ENCODE assay signal across 8 mouse cellular contexts in the genomic region with DNA sequence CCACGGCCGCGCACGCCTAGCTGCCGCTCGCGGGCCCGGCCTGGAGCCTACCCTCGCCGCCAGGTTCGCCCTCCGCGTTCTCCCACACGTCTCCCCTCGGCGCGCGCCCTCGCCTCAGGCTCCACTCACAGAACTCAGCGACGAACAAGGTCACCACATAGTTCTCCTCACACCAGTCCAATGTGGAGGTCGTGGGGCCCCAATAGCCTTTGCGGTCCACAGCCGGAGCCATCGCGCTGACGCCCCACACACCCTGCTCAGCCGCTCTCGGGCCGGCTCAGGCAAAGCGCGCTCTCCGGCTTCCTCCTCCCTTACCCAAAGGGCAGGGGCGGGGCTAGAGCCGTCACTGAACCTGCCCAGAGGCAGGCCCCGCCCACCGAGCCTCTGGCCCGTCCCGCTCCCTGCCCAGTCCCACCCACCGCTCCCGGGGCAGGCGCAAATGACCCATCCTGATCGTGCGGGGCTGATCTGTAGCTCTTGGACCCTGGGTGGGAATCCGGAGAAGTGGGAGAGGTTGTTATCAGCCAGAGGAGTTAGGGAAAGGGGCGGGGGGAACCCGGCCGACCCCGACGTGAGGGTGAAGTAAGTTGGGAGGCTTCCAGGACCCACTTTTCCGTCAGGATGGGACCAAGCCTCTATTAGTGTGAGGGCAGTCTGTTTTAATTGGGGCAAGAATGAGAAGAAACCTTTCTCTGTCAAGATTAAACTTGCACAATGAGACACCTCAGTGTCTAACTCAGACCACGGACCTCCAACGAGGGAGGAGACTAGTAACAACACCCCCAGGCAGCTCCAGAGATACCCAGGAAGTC. TPM values are rescaled to one million over a fixed set of nuclear protein-coding genes. Genes with fewer than 3 reads are reported as not detected.
A peak's percentile ranks its signal among the peaks of the same experiment; 100 is the strongest.
DNase-seq lines count a peak whose midpoint lies in the region; ATAC-seq lines count a peak whose summit lies in the region.

No protein-coding gene starts in this region.

- no peaks in the 10 kb centered on the region for H3K9me3 ChIP-seq in forebrain, embryonic 10.5 days
- no peaks in the 10 kb centered on the region for H3K9me3 ChIP-seq in heart, embryonic 16.5 days (replicated peaks; ENCODE audit: control insufficient read depth, low read length)
- no peaks in the 10 kb centered on the region for H3K9me3 ChIP-seq in liver, embryonic 15.5 days (replicated peaks)
- no peaks in the 10 kb centered on the region for H3K9me3 ChIP-seq in neural tube, embryonic 12.5 days

- peaks cover 26% of the 10 kb centered on the region for H3K4me1 ChIP-seq in forebrain, embryonic 10.5 days
- no peaks in the 10 kb centered on the region for H3K4me1 ChIP-seq in heart, embryonic 16.5 days (ENCODE audit: control insufficient read depth, insufficient read depth, low read length)
- H3K4me1 ChIP-seq in liver, embryonic 15.5 days (replicated peaks): peaks cover 30% of the 10 kb centered on the region
- peaks cover 8% of the 10 kb centered on the region for H3K4me1 ChIP-seq in neural tube, embryonic 12.5 days

- under 1% methylated on average over 53 of the region's 53 CpGs for WGBS in forebrain, embryonic 10.5 days
- under 1% methylated on average over 53 of the region's 53 CpGs for WGBS in heart, embryonic 16.5 days
- WGBS in liver, embryonic 15.5 days (ENCODE audit: insufficient replicate concordance): under 1% methylated on average over 53 of the region's 53 CpGs
- under 1% methylated on average over 53 of the region's 53 CpGs for WGBS in neural tube, embryonic 12.5 days

- H3K9ac ChIP-seq in heart, embryonic 16.5 days (ENCODE audit: low read length): peak overlapping the region; percentile 86
- H3K9ac ChIP-seq in liver, embryonic 15.5 days: peak overlapping the region; percentile 94
- H3K9ac ChIP-seq in neural tube, embryonic 12.5 days: peak overlapping the region; percentile 80

- peaks cover 18% of the 10 kb centered on the region; the same call in 1 of the 2 replicates for H3K27me3 ChIP-seq in forebrain, embryonic 10.5 days (ENCODE audit: poor library complexity, severe bottlenecking)
- H3K27me3 ChIP-seq in heart, embryonic 16.5 days (ENCODE audit: control insufficient read depth, insufficient read depth, low read length): no peaks in the 10 kb centered on the region
- H3K27me3 ChIP-seq in liver, embryonic 15.5 days: peaks cover 17% of the 10 kb centered on the region; the same call in 1 of the 2 replicates
- H3K27me3 ChIP-seq in neural tube, embryonic 12.5 days (replicated peaks): no peaks in the 10 kb centered on the region

- H3K4me2 ChIP-seq in heart, embryonic 16.5 days (ENCODE audit: low read depth, low read length): peak overlapping the region; percentile 72
- H3K4me2 ChIP-seq in liver, embryonic 15.5 days: peak overlapping the region; percentile 92
- H3K4me2 ChIP-seq in neural tube, embryonic 12.5 days (replicated peaks): peak overlapping the region; percentile 93

- ATAC-seq in CD4-positive, CD25-positive, alpha-beta regulatory T cell, adult 4 months: peak; percentile 98
- ATAC-seq in heart, embryonic 16.5 days (replicated peaks; ENCODE audit: extremely low read depth, insufficient read depth, low FRiP score): peak; percentile 100
- peak; percentile 98 for ATAC-seq in liver, embryonic 15.5 days (ENCODE audit: insufficient read depth)
- peak; percentile 99 for ATAC-seq in neural tube, embryonic 12.5 days (ENCODE audit: low FRiP score, low read depth)

- DNase-seq in c-Kit-negative CD71-positive TER-119-positive erythroid progenitor cells, embryonic 14.5 days (ENCODE audit: low read depth, low spot score): peak; percentile 94
- DNase-seq in forebrain, embryonic 10.5 days (ENCODE audit: extremely low spot score, low spot score): peak; percentile 94
- peak; percentile 96 to 99 for DNase-seq in kidney, postnatal 36 days
- peak; percentile 76 for DNase-seq in telencephalon, adult 2 months (ENCODE audit: low read depth, low spot score)

- H3K36me3 ChIP-seq in forebrain, embryonic 10.5 days (replicated peaks): no peaks in the 10 kb centered on the region
- no peaks in the 10 kb centered on the region for H3K36me3 ChIP-seq in heart, embryonic 16.5 days (ENCODE audit: control insufficient read depth, insufficient read depth)
- H3K36me3 ChIP-seq in liver, embryonic 15.5 days (replicated peaks): no peaks in the 10 kb centered on the region
- no peaks in the 10 kb centered on the region for H3K36me3 ChIP-seq in neural tube, embryonic 12.5 days

- H3K4me3 ChIP-seq in forebrain, embryonic 10.5 days: peak overlapping the region; percentile 86
- peak overlapping the region; percentile 81 for H3K4me3 ChIP-seq in heart, embryonic 16.5 days (ENCODE audit: low read length)
- H3K4me3 ChIP-seq in liver, embryonic 15.5 days (replicated peaks): peak overlapping the region; percentile 92
- peak overlapping the region; percentile 80 for H3K4me3 ChIP-seq in neural tube, embryonic 12.5 days

- H3K27ac ChIP-seq in forebrain, embryonic 10.5 days: peak overlapping the region; percentile 88
- H3K27ac ChIP-seq in heart, embryonic 16.5 days (ENCODE audit: low read length): peak overlapping the region; percentile 66
- H3K27ac ChIP-seq in liver, embryonic 15.5 days (replicated peaks): peak overlapping the region; percentile 86
- peak overlapping the region; percentile 7; the same call in 1 of the 2 replicates for H3K27ac ChIP-seq in neural tube, embryonic 12.5 days

RNA-seq across cellular contexts. Expression of a gene that starts 11.6 kb away (rescaled TPM):
- polyA plus RNA-seq in CD4-positive, CD25-positive, alpha-beta regulatory T cell, adult 4 months (2017; shearing (Covaris generic)): 10 to 100 TPM in 1 of 2 experiments, 1 to 10 TPM in 1; 9.3 to 17.1 TPM
- 22.3 and 22.4 TPM in 2 replicates for polyA plus RNA-seq in forebrain, embryonic 10.5 days (2016; fragmentation: Nextera tagmentation; extraction: Ambion mirVana)
- polyA plus RNA-seq in heart, embryonic 16.5 days (2015; fragmentation: Nextera tagmentation; extraction: Ambion mirVana): 17.5 and 19.9 TPM in 2 replicates
- polyA plus RNA-seq in liver, embryonic 15.5 days (2015; fragmentation: Nextera tagmentation; extraction: Ambion mirVana): 25.0 and 26.9 TPM in 2 replicates
- polyA plus RNA-seq in neural tube, embryonic 12.5 days (2016; fragmentation: Nextera tagmentation; extraction: Ambion mirVana): 15.8 and 20.0 TPM in 2 replicates

RNA-seq across cellular contexts. Expression of a gene that starts 51.7 kb away (rescaled TPM):
- not detected for polyA plus RNA-seq in CD4-positive, CD25-positive, alpha-beta regulatory T cell, adult 4 months (2017; shearing (Covaris generic))
- polyA plus RNA-seq in forebrain, embryonic 10.5 days (2016; fragmentation: Nextera tagmentation; extraction: Ambion mirVana): 8.7 and 9.3 TPM in 2 replicates
- polyA plus RNA-seq in heart, embryonic 16.5 days (2015; fragmentation: Nextera tagmentation; extraction: Ambion mirVana): 3.2 and 3.8 TPM in 2 replicates
- polyA plus RNA-seq in liver, embryonic 15.5 days (2015; fragmentation: Nextera tagmentation; extraction: Ambion mirVana): 1.3 and 1.6 TPM in 2 replicates
- polyA plus RNA-seq in neural tube, embryonic 12.5 days (2016; fragmentation: Nextera tagmentation; extraction: Ambion mirVana): 7.7 and 8.3 TPM in 2 replicates

Comparison
In these comparisons a context has a peak if more than half of its experiments do, and no peak if none do; other contexts are left out.
1. Peak in every context shown above with its lines: DNase-seq, ATAC-seq, H3K4me3 ChIP-seq and H3K27ac ChIP-seq.
2. H3K27ac ChIP-seq: peak in every context shown above with its lines; median percentile 88 in forebrain, embryonic 10.5 days; 86 in liver, embryonic 15.5 days; 66 in heart, embryonic 16.5 days; 7 in neural tube, embryonic 12.5 days.